In genomic region chr9:40807289-40807920, GRCm38 (mm10) we compare ENCODE assay signal across 8 mouse cellular contexts. TPM values are rescaled to one million over a fixed set of nuclear protein-coding genes. Genes with fewer than 3 reads are reported as not detected.
DNase-seq lines count a peak whose midpoint lies in the region; ATAC-seq and TF ChIP-seq lines count a peak whose summit lies in the region.

No protein-coding gene starts in this region.

- H3K27me3 ChIP-seq in lung, embryonic 14.5 days (ENCODE audit: insufficient read depth, low read length) = no peaks in the 10 kb centered on the region
- no peaks in the 10 kb centered on the region for H3K27me3 ChIP-seq in embryonic facial prominence, embryonic 14.5 days (replicated peaks; ENCODE audit: control insufficient read depth, insufficient read depth, low read length)
- H3K27me3 ChIP-seq in hindbrain, embryonic 13.5 days = no peaks in the 10 kb centered on the region
- H3K27me3 ChIP-seq in lung, embryonic 16.5 days (ENCODE audit: control insufficient read depth, insufficient read depth, low read depth, low read length) = no peaks in the 10 kb centered on the region
- no peaks in the 10 kb centered on the region for H3K27me3 ChIP-seq in stomach, embryonic 16.5 days (ENCODE audit: control insufficient read depth, insufficient read depth, low read length)

- TF ChIP-seq POLR2A in lung, adult 2 months (IDR thresholded peaks at IDR 0.05; ENCODE audit: borderline replicate concordance, extremely low read depth, low read depth, low read length) = no peak

- H3K4me1 ChIP-seq in lung, embryonic 14.5 days (ENCODE audit: insufficient read depth) = no peaks in the 10 kb centered on the region
- peaks cover 26% of the 10 kb centered on the region for H3K4me1 ChIP-seq in lung, adult 2 months (ENCODE audit: control insufficient read depth, insufficient read depth, low read length)
- peaks cover 14% of the 10 kb centered on the region; the same call in 1 of the 2 replicates for H3K4me1 ChIP-seq in embryonic facial prominence, embryonic 14.5 days (ENCODE audit: control insufficient read depth, insufficient read depth, low read length)
- H3K4me1 ChIP-seq in hindbrain, embryonic 13.5 days (replicated peaks) = peaks cover 67% of the 10 kb centered on the region
- peaks cover 33% of the 10 kb centered on the region for H3K4me1 ChIP-seq in lung, embryonic 16.5 days (replicated peaks; ENCODE audit: control insufficient read depth, insufficient read depth, low read length)
- peaks cover 31% of the 10 kb centered on the region for H3K4me1 ChIP-seq in stomach, embryonic 16.5 days (ENCODE audit: control insufficient read depth, insufficient read depth, low read length)

- peak; percentile 77 for DNase-seq in lung, embryonic 14.5 days
- DNase-seq in lung, adult 2 months = no peak
- DNase-seq in embryonic facial prominence, embryonic 14.5 days (ENCODE audit: low spot score) = peak; percentile 86
- DNase-seq in left cerebral cortex, adult 11 months (ENCODE audit: low spot score) = no peak
- no peak for DNase-seq in thymus, postnatal 25 days

- no peak overlapping the region for H3K4me3 ChIP-seq in lung, embryonic 14.5 days (ENCODE audit: low read depth, low read length)
- no peak overlapping the region for H3K4me3 ChIP-seq in lung, adult 2 months (replicated peaks; ENCODE audit: extremely low read depth, low read depth, low read length)
- no peak overlapping the region for H3K4me3 ChIP-seq in embryonic facial prominence, embryonic 14.5 days (ENCODE audit: low read depth, low read length)
- H3K4me3 ChIP-seq in hindbrain, embryonic 13.5 days = no peak overlapping the region
- H3K4me3 ChIP-seq in lung, embryonic 16.5 days (ENCODE audit: low read length) = no peak overlapping the region
- H3K4me3 ChIP-seq in stomach, embryonic 16.5 days (replicated peaks; ENCODE audit: low read length) = no peak overlapping the region

- no peak overlapping the region for H3K4me2 ChIP-seq in lung, embryonic 14.5 days
- H3K4me2 ChIP-seq in embryonic facial prominence, embryonic 14.5 days (ENCODE audit: low read depth, low read length) = no peak overlapping the region
- no peak overlapping the region for H3K4me2 ChIP-seq in hindbrain, embryonic 13.5 days
- H3K4me2 ChIP-seq in lung, embryonic 16.5 days (ENCODE audit: low read depth, low read length) = no peak overlapping the region
- H3K4me2 ChIP-seq in stomach, embryonic 16.5 days (ENCODE audit: low read depth, low read length) = no peak overlapping the region

- no peak for TF ChIP-seq CTCF in lung, embryonic 14.5 days (IDR thresholded peaks at IDR 0.05; ENCODE audit: low read depth)
- no peak for TF ChIP-seq CTCF in lung, adult 2 months (IDR thresholded peaks at IDR 0.05; ENCODE audit: insufficient read depth, low read length)

- ATAC-seq in lung, embryonic 14.5 days (ENCODE audit: insufficient read depth) = peak; percentile 26
- ATAC-seq in embryonic facial prominence, embryonic 14.5 days (ENCODE audit: low read depth) = peak; percentile 9
- no peak for ATAC-seq in hindbrain, embryonic 13.5 days (ENCODE audit: low FRiP score)
- peak; percentile 32; the same call in 1 of the 2 replicates for ATAC-seq in lung, embryonic 16.5 days (ENCODE audit: low read depth)
- ATAC-seq in stomach, embryonic 16.5 days (ENCODE audit: insufficient read depth, low FRiP score) = peak; percentile 20; the same call in 1 of the 2 replicates

- H3K9me3 ChIP-seq in lung, embryonic 14.5 days (ENCODE audit: low read depth, low read length) = no peaks in the 10 kb centered on the region
- no peaks in the 10 kb centered on the region for H3K9me3 ChIP-seq in embryonic facial prominence, embryonic 14.5 days (ENCODE audit: control insufficient read depth, low read length)
- H3K9me3 ChIP-seq in hindbrain, embryonic 13.5 days = no peaks in the 10 kb centered on the region
- H3K9me3 ChIP-seq in lung, embryonic 16.5 days (ENCODE audit: control insufficient read depth, low read length) = no peaks in the 10 kb centered on the region
- no peaks in the 10 kb centered on the region for H3K9me3 ChIP-seq in stomach, embryonic 16.5 days (replicated peaks; ENCODE audit: control insufficient read depth, low read length)

- H3K36me3 ChIP-seq in lung, embryonic 14.5 days (ENCODE audit: insufficient read depth) = peaks cover 47% of the 10 kb centered on the region
- H3K36me3 ChIP-seq in embryonic facial prominence, embryonic 14.5 days (ENCODE audit: control insufficient read depth, insufficient read depth, low read length) = peaks cover 44% of the 10 kb centered on the region
- peaks cover 41% of the 10 kb centered on the region for H3K36me3 ChIP-seq in hindbrain, embryonic 13.5 days
- peaks cover 29% of the 10 kb centered on the region for H3K36me3 ChIP-seq in lung, embryonic 16.5 days (ENCODE audit: control insufficient read depth, insufficient read depth, low read length)
- H3K36me3 ChIP-seq in stomach, embryonic 16.5 days (ENCODE audit: control insufficient read depth, insufficient read depth, low read length) = peaks cover 21% of the 10 kb centered on the region

- H3K9ac ChIP-seq in lung, embryonic 14.5 days = no peak overlapping the region
- no peak overlapping the region for H3K9ac ChIP-seq in embryonic facial prominence, embryonic 14.5 days (ENCODE audit: low read depth, low read length)
- H3K9ac ChIP-seq in hindbrain, embryonic 13.5 days = peak overlapping the region; percentile 29; the same call in 1 of the 2 replicates
- H3K9ac ChIP-seq in lung, embryonic 16.5 days (ENCODE audit: low read length) = no peak overlapping the region
- H3K9ac ChIP-seq in stomach, embryonic 16.5 days (ENCODE audit: low read length) = no peak overlapping the region

- WGBS in lung, embryonic 14.5 days = 10% methylated on average over 11 of the region's 11 CpGs
- 10% methylated on average over 11 of the region's 11 CpGs for WGBS in lung, adult 2 months
- 9% methylated on average over 11 of the region's 11 CpGs for WGBS in embryonic facial prominence, embryonic 14.5 days
- WGBS in hindbrain, embryonic 13.5 days = 33% methylated on average over 11 of the region's 11 CpGs
- WGBS in lung, embryonic 16.5 days = 10% methylated on average over 11 of the region's 11 CpGs
- WGBS in stomach, embryonic 16.5 days = 14% methylated on average over 11 of the region's 11 CpGs

- H3K27ac ChIP-seq in lung, embryonic 14.5 days (ENCODE audit: low read depth) = peak overlapping the region; percentile 59; the same call in 1 of the 2 replicates
- H3K27ac ChIP-seq in embryonic facial prominence, embryonic 14.5 days (replicated peaks; ENCODE audit: low read depth, low read length) = peak overlapping the region; percentile 70
- peak overlapping the region; percentile 80 for H3K27ac ChIP-seq in hindbrain, embryonic 13.5 days
- peak overlapping the region; percentile 69 for H3K27ac ChIP-seq in lung, embryonic 16.5 days (ENCODE audit: low read length)
- peak overlapping the region; percentile 65 for H3K27ac ChIP-seq in stomach, embryonic 16.5 days (ENCODE audit: low read length)

RNA-seq across cellular contexts. Expression of gene Hspa8, which starts 6.6 kb away (rescaled TPM):
- 2,522 and 2,633 TPM in 2 replicates for polyA plus RNA-seq in lung, embryonic 14.5 days (2014; fragmentation: Nextera tagmentation; extraction: Ambion mirVana)
- 1,079 and 1,193 TPM in 2 replicates for polyA plus RNA-seq in lung, adult 2 months (2012; rRNA removed)
- 2,298 and 2,577 TPM in 2 replicates for polyA plus RNA-seq in embryonic facial prominence, embryonic 14.5 days (2014; fragmentation: Nextera tagmentation; extraction: Ambion mirVana)
- polyA plus RNA-seq in hindbrain, embryonic 13.5 days (2015; fragmentation: Nextera tagmentation; extraction: Ambion mirVana) = 2,762 and 2,865 TPM in 2 replicates
- polyA plus RNA-seq in lung, embryonic 16.5 days (2015; fragmentation: Nextera tagmentation; extraction: Ambion mirVana) = 2,362 and 2,391 TPM in 2 replicates
- 2,089 and 2,252 TPM in 2 replicates for polyA plus RNA-seq in stomach, embryonic 16.5 days (2015; fragmentation: Nextera tagmentation; extraction: Ambion mirVana)

Comparison
In these comparisons a context has a peak if more than half of its experiments do, and no peak if none do; other contexts are left out.
1. DNase-seq: peak in lung, embryonic 14.5 days (single experiment) and embryonic facial prominence, embryonic 14.5 days (single experiment); none in lung, adult 2 months (single experiment), left cerebral cortex, adult 11 months (single experiment) and thymus, postnatal 25 days (single experiment).
2. Peak in every context shown above with its lines, with median percentiles within 50 percentile points of each other: H3K27ac ChIP-seq.